30 mouse cellular contexts compared by ENCODE assay signal in genomic region chr9:3996686-3997085, GRCm38 (mm10).
"Had no signal": no experiment of that assay in that cellular context is flagged by ENCODE, and none has a peak within 500 bp of the region (broad histone marks: within the 10 kb centered on the region; RNA-seq: fewer than 3 reads in every experiment).

No protein-coding gene starts in this region.

- H3K36me3 ChIP-seq: heart, embryonic 12.5 days; heart, embryonic 13.5 days; heart, embryonic 15.5 days; hindbrain, embryonic 10.5 days; hindbrain, embryonic 12.5 days; hindbrain, embryonic 13.5 days; hindbrain, embryonic 15.5 days; intestine, embryonic 15.5 days; kidney, embryonic 15.5 days had no signal

- DNase-seq: heart, postnatal 10 days; heart, postnatal 14 days; heart, postnatal 36 days; heart, postnatal 4 days; kidney, adult 11 months; kidney, adult 18-20 months; kidney, adult 2 months; kidney, adult 8-10 months; kidney, adult 9 months; kidney, postnatal 10 days; kidney, postnatal 14 days; kidney, postnatal 25 days; kidney, postnatal 36 days; kidney, postnatal 4 days; layer of hippocampus, adult 9-11 months; layer of hippocampus, postnatal 36 days had no signal

- H3K27me3 ChIP-seq: heart, embryonic 12.5 days; heart, embryonic 13.5 days; heart, embryonic 15.5 days; hindbrain, embryonic 12.5 days; hindbrain, embryonic 13.5 days; hindbrain, embryonic 15.5 days; intestine, embryonic 15.5 days; kidney, embryonic 15.5 days had no signal

- H3K4me3 ChIP-seq: heart, embryonic 12.5 days; heart, embryonic 13.5 days; heart, embryonic 15.5 days; hindbrain, embryonic 10.5 days; hindbrain, embryonic 12.5 days; hindbrain, embryonic 13.5 days; hindbrain, embryonic 15.5 days; intestine, embryonic 15.5 days; kidney, embryonic 15.5 days; layer of hippocampus, adult 2 months; left cerebral cortex, adult 2 months had no signal

- H3K27ac ChIP-seq: heart, embryonic 13.5 days; heart, embryonic 15.5 days; hindbrain, embryonic 10.5 days; hindbrain, embryonic 12.5 days; hindbrain, embryonic 13.5 days; hindbrain, embryonic 14.5 days; hindbrain, embryonic 15.5 days; hindbrain, postnatal 0 days; intestine, embryonic 15.5 days; kidney, embryonic 15.5 days; kidney, postnatal 0 days; layer of hippocampus, adult 2 months; left cerebral cortex, adult 2 months had no signal

- H3K4me1 ChIP-seq: heart, embryonic 12.5 days; heart, embryonic 13.5 days; heart, embryonic 15.5 days; hindbrain, embryonic 10.5 days; hindbrain, embryonic 12.5 days; hindbrain, embryonic 13.5 days; hindbrain, embryonic 15.5 days; intestine, embryonic 15.5 days; kidney, embryonic 15.5 days had no signal
